Mouse (Mus musculus) forebrain, embryonic 11.5 days (tissue): ENCODE results near the gene Lhfp. TPM values are rescaled to one million over a fixed set of nuclear protein-coding genes. Genes with fewer than 3 reads are reported as not detected.

ENCODE experiments used
- ATAC-seq: fragments of 200-750 bp; cut with Nextera tagmentation; replicated peaks from 2 replicates; pipeline ENCODE4 v1.8.0; 2017; ENCODE audit warnings: moderate TSS enrichment; ENCODE audit not compliant: low FRiP score
- DNase-seq: peaks from one replicate; pipeline ENCODE4 v3.0.0-alpha.2; 2017; ENCODE audit warnings: low spot score
- H3K27ac ChIP-seq: fragments of 300-500 bp; sonication (generic); 2 replicates; pipeline ENCODE4 v1.5.1; 2014; ENCODE audit warnings: low read depth, low read length
- H3K27me3 ChIP-seq: fragments of 300-500 bp; sonication (generic); 2 replicates; pipeline ENCODE4 v1.6.1; 2014; ENCODE audit warnings: mild to moderate bottlenecking, low read length, mixed read lengths; ENCODE audit not compliant: control insufficient read depth, insufficient read depth
- H3K36me3 ChIP-seq: fragments of 300-500 bp; sonication (generic); 2 replicates; pipeline ENCODE4 v1.6.1; 2014; ENCODE audit warnings: mild to moderate bottlenecking, low read length, moderate library complexity, mixed read lengths; ENCODE audit not compliant: control insufficient read depth, insufficient read depth
- H3K4me1 ChIP-seq: fragments of 300-500 bp; sonication (generic); replicated peaks from 2 replicates; pipeline ENCODE4 v1.6.1; 2014; ENCODE audit warnings: low read length, mixed read lengths; ENCODE audit not compliant: control insufficient read depth, insufficient read depth
- H3K4me2 ChIP-seq: fragments of 300-500 bp; sonication (generic); 2 replicates; pipeline ENCODE4 v1.6.1; 2014; ENCODE audit warnings: low read depth, mild to moderate bottlenecking, low read length, moderate library complexity, mixed read lengths; ENCODE audit not compliant: severe bottlenecking
- H3K4me3 ChIP-seq: fragments of 300-500 bp; sonication (generic); 2 replicates; pipeline ENCODE4 v1.5.1; 2014; ENCODE audit warnings: low read depth, low read length
- H3K9ac ChIP-seq: fragments of 300-500 bp; sonication (generic); 2 replicates; pipeline ENCODE4 v1.6.1; 2014; ENCODE audit warnings: low read length
- H3K9me3 ChIP-seq: fragments of 300-500 bp; sonication (generic); 2 replicates; pipeline ENCODE4 v1.6.1; 2016; ENCODE audit warnings: low read length, mixed read lengths; ENCODE audit not compliant: control insufficient read depth
- WGBS: fragments of 180-500 bp; shearing (Covaris S2); extraction: QIAGEN DNeasy Blood & Tissue Kit; methylation state at CpG from one replicate; pipeline ENCODE4 v1.1.7; 2014; 5-methylcytosine and 5-hydroxymethylcytosine counted together
- polyA plus RNA-seq: library from polyadenylated mRNA; unstranded; fragments of >200 nt; fragmentation: Nextera tagmentation; extraction: Ambion mirVana; gene quantifications from 2 replicates; pipeline ENCODE4 v1.2.1, GENCODE M21; 2014

The Lhfp gene
- polyA plus RNA-seq, 1 experiment from 2014 or later: 24.8 TPM

- DNase-seq: no peak
- H3K9me3 ChIP-seq: no peaks in the 10 kb centered on the region
- ATAC-seq: no peak
- H3K4me3 ChIP-seq: no peak overlapping the region
- H3K36me3 ChIP-seq: no peaks in the 10 kb centered on the region
- H3K27me3 ChIP-seq: no peaks in the 10 kb centered on the region
- H3K27ac ChIP-seq: no peak overlapping the region
- H3K4me2 ChIP-seq: no peak overlapping the region
- no peaks in the 10 kb centered on the region for H3K4me1 ChIP-seq
- no peak overlapping the region for H3K9ac ChIP-seq
- WGBS: 85% methylated on average over 4 of the region's 4 CpGs
Observed at GRCm38 (mm10) chr3:53066095-53066372, 24.7 kb downstream of the Lhfp start.

- WGBS: 92% methylated on average over 5 of the region's 5 CpGs
- no peak overlapping the region for H3K4me2 ChIP-seq
- H3K27me3 ChIP-seq: no peaks in the 10 kb centered on the region
- no peaks in the 10 kb centered on the region for H3K36me3 ChIP-seq
- no peak for DNase-seq
- no peaks in the 10 kb centered on the region for H3K4me1 ChIP-seq
- no peaks in the 10 kb centered on the region for H3K9me3 ChIP-seq
- ATAC-seq: no peak
- no peak overlapping the region for H3K27ac ChIP-seq
- no peak overlapping the region for H3K9ac ChIP-seq
- no peak overlapping the region for H3K4me3 ChIP-seq
Observed at GRCm38 (mm10) chr3:53068399-53068798, 27.1 kb downstream of the Lhfp start.

- no peaks in the 10 kb centered on the region for H3K36me3 ChIP-seq
- H3K4me2 ChIP-seq: no peak overlapping the region
- no peaks in the 10 kb centered on the region for H3K27me3 ChIP-seq
- 85% methylated on average over 4 of the region's 4 CpGs for WGBS
- no peak overlapping the region for H3K27ac ChIP-seq
- no peak overlapping the region for H3K4me3 ChIP-seq
- ATAC-seq: no peak
- H3K9me3 ChIP-seq: no peaks in the 10 kb centered on the region
- no peak overlapping the region for H3K9ac ChIP-seq
- H3K4me1 ChIP-seq: no peaks in the 10 kb centered on the region
- DNase-seq: no peak
Observed at GRCm38 (mm10) chr3:53074264-53074663, 32.9 kb downstream of the Lhfp start.

- no peaks in the 10 kb centered on the region for H3K4me1 ChIP-seq
- no peaks in the 10 kb centered on the region for H3K36me3 ChIP-seq
- DNase-seq (no peak), ATAC-seq (no peak)
- H3K27me3 ChIP-seq: no peaks in the 10 kb centered on the region
- 82% methylated on average over 3 of the region's 3 CpGs for WGBS
- no peak overlapping the region for H3K4me3 ChIP-seq
- no peak overlapping the region for H3K27ac ChIP-seq
- no peak overlapping the region for H3K4me2 ChIP-seq
- H3K9me3 ChIP-seq: no peaks in the 10 kb centered on the region
- H3K9ac ChIP-seq: no peak overlapping the region
Observed at GRCm38 (mm10) chr3:53074761-53075160, 33.4 kb downstream of the Lhfp start.

GRCm38 (mm10) chr3:53080286-53080685 lies 39.0 kb downstream of the Lhfp start:
- DNase-seq: no peak
- H3K9me3 ChIP-seq: no peaks in the 10 kb centered on the region
- no peak for ATAC-seq
- H3K4me1 ChIP-seq: no peaks in the 10 kb centered on the region
- H3K27me3 ChIP-seq: no peaks in the 10 kb centered on the region
- H3K4me3 ChIP-seq: no peak overlapping the region
- H3K9ac ChIP-seq: no peak overlapping the region
- no peak overlapping the region for H3K4me2 ChIP-seq
- 91% methylated on average over 6 of the region's 6 CpGs for WGBS
- no peak overlapping the region for H3K27ac ChIP-seq
- no peaks in the 10 kb centered on the region for H3K36me3 ChIP-seq

GRCm38 (mm10) chr3:53080710-53081109 lies 39.4 kb downstream of the Lhfp start:
- WGBS: 97% methylated on average over 8 of the region's 8 CpGs

GRCm38 (mm10) chr3:53083717-53084116 lies 42.4 kb downstream of the Lhfp start:
- no peak overlapping the region for H3K27ac ChIP-seq
- H3K36me3 ChIP-seq: no peaks in the 10 kb centered on the region
- no peaks in the 10 kb centered on the region for H3K9me3 ChIP-seq
- H3K4me2 ChIP-seq: no peak overlapping the region
- no peaks in the 10 kb centered on the region for H3K4me1 ChIP-seq
- H3K4me3 ChIP-seq: no peak overlapping the region
- 93% methylated on average over 5 of the region's 5 CpGs for WGBS
- ATAC-seq (no peak), DNase-seq (no peak)
- H3K9ac ChIP-seq: no peak overlapping the region
- H3K27me3 ChIP-seq: no peaks in the 10 kb centered on the region

More at GRCm38 (mm10) chr3:53080710-53081109, 39.4 kb downstream of the Lhfp start:
- no peak overlapping the region for H3K9ac ChIP-seq
- no peaks in the 10 kb centered on the region for H3K9me3 ChIP-seq
- ATAC-seq (no peak), DNase-seq (no peak)
- H3K4me2 ChIP-seq: no peak overlapping the region
- H3K36me3 ChIP-seq: no peaks in the 10 kb centered on the region
- H3K27me3 ChIP-seq: no peaks in the 10 kb centered on the region
- H3K4me3 ChIP-seq: no peak overlapping the region
- H3K27ac ChIP-seq: no peak overlapping the region
- no peaks in the 10 kb centered on the region for H3K4me1 ChIP-seq

GRCm38 (mm10) chr3:53084806-53085205 lies 43.5 kb downstream of the Lhfp start:
- no peak for ATAC-seq

GRCm38 (mm10) chr3:53086481-53087155 lies 45.3 kb downstream of the Lhfp start:
- Histone ChIP-seq H3K4me1 (no peaks in the 10 kb centered on the region), H3K9ac (no peak overlapping the region), H3K9me3 (no peaks in the 10 kb centered on the region), H3K4me3 (no peak overlapping the region), H3K27me3 (no peaks in the 10 kb centered on the region), H3K4me2 (no peak overlapping the region), H3K27ac (no peak overlapping the region), H3K36me3 (no peaks in the 10 kb centered on the region)
- ATAC-seq (no peak), DNase-seq (no peak)
- WGBS: 88% methylated on average over 7 of the region's 7 CpGs

More at GRCm38 (mm10) chr3:53084806-53085205, 43.5 kb downstream of the Lhfp start:
- DNase-seq: no peak
- no peaks in the 10 kb centered on the region for H3K4me1 ChIP-seq
- H3K4me2 ChIP-seq: no peak overlapping the region
- H3K9me3 ChIP-seq: no peaks in the 10 kb centered on the region
- WGBS: 90% methylated on average over 8 of the region's 8 CpGs
- H3K27me3 ChIP-seq: no peaks in the 10 kb centered on the region
- H3K36me3 ChIP-seq: no peaks in the 10 kb centered on the region
- H3K27ac ChIP-seq: no peak overlapping the region
- no peak overlapping the region for H3K9ac ChIP-seq
- no peak overlapping the region for H3K4me3 ChIP-seq
